In the genomic region with DNA sequence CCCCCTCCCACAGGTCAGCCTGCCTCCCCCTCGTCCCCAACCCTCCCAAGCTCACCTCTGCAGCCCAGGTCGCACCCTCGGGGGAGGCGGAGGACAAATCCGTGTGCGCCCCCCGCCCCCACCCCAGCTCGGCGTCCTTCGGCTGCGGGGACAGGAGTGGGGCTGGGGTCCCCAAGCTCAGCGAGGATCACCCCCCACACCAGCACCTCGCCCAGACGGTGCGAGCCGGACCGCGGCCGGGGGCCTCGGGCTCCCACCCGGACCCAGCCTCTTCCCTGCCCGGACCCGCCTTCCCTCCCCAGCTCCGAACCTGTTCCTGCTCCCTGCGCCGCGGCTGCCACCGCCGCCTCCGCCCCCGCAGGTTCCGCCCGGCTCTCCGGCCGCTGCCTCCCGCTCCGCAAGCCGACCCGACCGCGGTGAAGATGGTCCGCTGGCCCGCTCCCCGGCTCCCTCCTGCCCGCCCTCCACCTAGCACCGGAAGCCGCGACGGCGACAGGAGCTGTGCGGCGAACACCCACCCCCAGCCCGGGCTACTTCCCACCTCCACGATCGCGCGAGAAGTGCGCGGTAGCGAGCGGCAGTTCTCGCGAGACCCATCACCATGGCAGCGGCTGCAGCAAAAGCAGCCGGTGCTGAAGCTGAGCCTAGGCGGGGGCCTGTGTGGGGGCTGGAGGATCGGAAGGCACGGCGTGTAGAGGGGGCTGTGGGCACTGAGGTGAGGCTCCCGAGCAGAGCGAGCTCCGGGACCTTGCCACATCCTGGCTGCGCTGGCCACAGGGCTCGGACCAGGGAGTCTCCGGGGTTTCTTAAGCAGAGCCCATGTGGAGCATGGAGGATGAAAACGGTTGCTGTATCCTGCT, we compare ENCODE assay signal across 8 mouse cellular contexts. TPM values are rescaled to one million over a fixed set of nuclear protein-coding genes. Genes with fewer than 3 reads are reported as not detected.
DNase-seq lines count a peak whose midpoint lies in the region; ATAC-seq and TF ChIP-seq lines count a peak whose summit lies in the region.

Arf3 (minus strand) TSS at position 545 of the 860 bp plus-strand sequence.

- peak; percentile 89 for DNase-seq in MEL-GATA-1-ER (ENCODE audit: extremely low read depth, low read depth)
- DNase-seq in cerebellum, adult 8-10 months = peak; percentile 93
- DNase-seq in hindbrain, embryonic 10.5 days (ENCODE audit: low spot score) = peak; percentile 97
- DNase-seq in layer of hippocampus, adult 9-11 months = peak; percentile 95
- DNase-seq in lung, postnatal 0 days (ENCODE audit: low spot score) = peak; percentile 97
- DNase-seq in ovary, postnatal 14 days (ENCODE audit: low spot score) = peak; percentile 93
- peak; percentile 99 for DNase-seq in thymus, postnatal 14 days

- H3K9ac ChIP-seq in lung, postnatal 0 days (replicated peaks; ENCODE audit: low read depth) = peak within 1 kb of the TSS; percentile 70

- no peak for TF ChIP-seq CTCF in lung, postnatal 0 days (IDR thresholded peaks at IDR 0.05)

- peaks cover 36% of the 10 kb centered on the region for H3K36me3 ChIP-seq in hindbrain, embryonic 10.5 days
- no peaks in the 10 kb centered on the region for H3K36me3 ChIP-seq in lung, postnatal 0 days (ENCODE audit: insufficient read depth, low read length)

- WGBS in hindbrain, embryonic 10.5 days = under 1% methylated on average over 76 of the region's 76 CpGs
- 2% methylated on average over 58 of the region's 76 CpGs for WGBS in lung, postnatal 0 days

- peak within 1 kb of the TSS; percentile 99 for H3K4me3 ChIP-seq in hindbrain, embryonic 10.5 days
- peak within 1 kb of the TSS; percentile 95 for H3K4me3 ChIP-seq in lung, postnatal 0 days (ENCODE audit: low read depth, low read length)

- H3K27me3 ChIP-seq in hindbrain, embryonic 10.5 days (ENCODE audit: insufficient read depth, poor library complexity, severe bottlenecking) = peaks cover 38% of the 10 kb centered on the region
- no peaks in the 10 kb centered on the region for H3K27me3 ChIP-seq in lung, postnatal 0 days (replicated peaks; ENCODE audit: insufficient read depth, low read length)

- no peaks in the 10 kb centered on the region for H3K9me3 ChIP-seq in hindbrain, embryonic 10.5 days
- H3K9me3 ChIP-seq in lung, postnatal 0 days (ENCODE audit: low read length) = no peaks in the 10 kb centered on the region

- ATAC-seq in frontal cortex, adult (ENCODE audit: low TSS enrichment) = peak; percentile 93
- ATAC-seq in lung, postnatal 0 days = peak; percentile 97

- TF ChIP-seq EP300 in lung, postnatal 0 days (IDR thresholded peaks at IDR 0.05) = peak; percentile 81

- peak within 1 kb of the TSS; percentile 94 for H3K27ac ChIP-seq in hindbrain, embryonic 10.5 days
- H3K27ac ChIP-seq in lung, postnatal 0 days (ENCODE audit: low read length) = peak within 1 kb of the TSS; percentile 86

- H3K4me1 ChIP-seq in hindbrain, embryonic 10.5 days (replicated peaks) = peaks cover 28% of the 10 kb centered on the region
- H3K4me1 ChIP-seq in lung, postnatal 0 days (ENCODE audit: insufficient read depth, low read depth, low read length) = peaks cover 8% of the 10 kb centered on the region; the same call in 1 of the 2 replicates

- peak within 1 kb of the TSS; percentile 97 for H3K4me2 ChIP-seq in lung, postnatal 0 days (replicated peaks; ENCODE audit: low read depth, low read length)

RNA-seq across cellular contexts. Expression of gene Arf3, which starts in this region (rescaled TPM):
- 42.6 and 45.1 TPM in 2 replicates for polyA plus RNA-seq in hindbrain, embryonic 10.5 days (2016; fragmentation: Nextera tagmentation; extraction: Ambion mirVana)
- polyA plus RNA-seq in lung, postnatal 0 days (2015; fragmentation: Nextera tagmentation; extraction: Ambion mirVana) = 47.1 and 56.0 TPM in 2 replicates

Comparison
In these comparisons a context has a peak if more than half of its experiments do, and no peak if none do; other contexts are left out.
1. Peak in every context shown above with its lines: DNase-seq, ATAC-seq, H3K4me3 ChIP-seq and H3K27ac ChIP-seq.